Mouse (Mus musculus): ENCODE results near the gene Kif2a.
"Not testable (repeated sequence)": the region's sequence is repeated elsewhere in the genome, so short reads cannot be mapped to it uniquely, and the experiment has no call there.

Kif2a gene

GRCm38 (mm10) chr13:106928296-106928695 is 93.6 kb downstream of the Kif2a start:
- no peak for DNase-seq

- DNase-seq = not testable (repeated sequence)
These were observed 96.0 kb downstream of the Kif2a start for GRCm38 (mm10) chr13:106925921-106926320.

GRCm38 (mm10) chr13:106918322-106919050 is 103.4 kb downstream of the Kif2a start:
- peak; percentile 22 for DNase-seq

- DNase-seq = no peak
These were observed 108.7 kb downstream of the Kif2a start for GRCm38 (mm10) chr13:106913125-106913736.

- no peak for DNase-seq
These were observed 111.8 kb downstream of the Kif2a start for GRCm38 (mm10) chr13:106910096-106910495.
